Mouse (Mus musculus) heart, embryonic 11.5 days (tissue): ENCODE results near the gene Fos. TPM values are rescaled to one million over a fixed set of nuclear protein-coding genes. Genes with fewer than 3 reads are reported as not detected.

Source experiments
- ATAC-seq: fragments of 200-750 bp; cut with Nextera tagmentation; replicated peaks from 2 replicates; pipeline ENCODE4 v1.8.0; 2017; ENCODE audit warnings: moderate library complexity; ENCODE audit not compliant: insufficient number of reproducible peaks, low FRiP score, low TSS enrichment
- H3K27ac ChIP-seq: fragments of 300-500 bp; sonication (generic); 2 replicates; pipeline ENCODE4 v1.5.1; 2014; ENCODE audit warnings: mild to moderate bottlenecking, low read depth, low read length
- H3K27me3 ChIP-seq: fragments of 300-500 bp; sonication (generic); 2 replicates; pipeline ENCODE4 v1.6.1; 2014; ENCODE audit warnings: mild to moderate bottlenecking, low read length, mixed read lengths; ENCODE audit not compliant: control insufficient read depth, insufficient read depth
- H3K36me3 ChIP-seq: fragments of 300-500 bp; sonication (generic); 2 replicates; pipeline ENCODE4 v1.6.1; 2014; ENCODE audit warnings: mild to moderate bottlenecking, low read length, moderate library complexity, mixed read lengths; ENCODE audit not compliant: control insufficient read depth, insufficient read depth
- H3K4me1 ChIP-seq: fragments of 300-500 bp; sonication (generic); 2 replicates; pipeline ENCODE4 v1.6.1; 2014; ENCODE audit warnings: low read length; ENCODE audit not compliant: control insufficient read depth, insufficient read depth
- H3K4me2 ChIP-seq: fragments of 300-500 bp; sonication (generic); 2 replicates; pipeline ENCODE4 v1.6.1; 2014; ENCODE audit warnings: mild to moderate bottlenecking, moderate library complexity
- H3K4me3 ChIP-seq: fragments of 300-500 bp; sonication (generic); 2 replicates; pipeline ENCODE4 v1.5.1; 2014; ENCODE audit warnings: low read depth, low read length
- H3K9ac ChIP-seq: fragments of 300-500 bp; sonication (generic); 2 replicates; pipeline ENCODE4 v1.6.1; 2014; ENCODE audit warnings: mild to moderate bottlenecking, low read depth, low read length, moderate library complexity
- H3K9me3 ChIP-seq: fragments of 300-500 bp; sonication (generic); replicated peaks from 2 replicates; pipeline ENCODE4 v1.6.1; 2016; ENCODE audit warnings: low read length; ENCODE audit not compliant: control insufficient read depth
- WGBS: fragments of 180-500 bp; shearing (Covaris S2); extraction: QIAGEN DNeasy Blood & Tissue Kit; methylation state at CpG from one replicate; pipeline ENCODE4 v1.1.7; 2014; ENCODE audit not compliant: insufficient replicate concordance; 5-methylcytosine and 5-hydroxymethylcytosine counted together
- polyA plus RNA-seq: library from polyadenylated mRNA; unstranded; fragments of >200 nt; fragmentation: Nextera tagmentation; extraction: Ambion mirVana; gene quantifications from 2 replicates; pipeline ENCODE4 v1.2.1, GENCODE M21; 2014

Gene Fos
- polyA plus RNA-seq, 1 experiment from 2014 or later: 4.5 TPM

GRCm38 (mm10) chr12:85455065-85456058 lies 18.3 kb upstream of the Fos start:
- peak overlapping the region; percentile 87 for H3K4me2 ChIP-seq
- no peaks in the 10 kb centered on the region for H3K36me3 ChIP-seq
- H3K4me1 ChIP-seq: peaks cover 35% of the 10 kb centered on the region
- peak overlapping the region; percentile 49 for H3K4me3 ChIP-seq
- H3K27ac ChIP-seq: peak overlapping the region; percentile 96
- peak; percentile 96 for ATAC-seq
- 2% methylated on average over 44 of the region's 44 CpGs for WGBS
- peak overlapping the region; percentile 79 for H3K9ac ChIP-seq
- H3K9me3 ChIP-seq: no peaks in the 10 kb centered on the region
- no peaks in the 10 kb centered on the region for H3K27me3 ChIP-seq

- no peak overlapping the region for H3K4me3 ChIP-seq
- no peaks in the 10 kb centered on the region for H3K36me3 ChIP-seq
- no peak overlapping the region for H3K9ac ChIP-seq
- ATAC-seq: no peak
- no peaks in the 10 kb centered on the region for H3K27me3 ChIP-seq
- peaks cover 35% of the 10 kb centered on the region for H3K4me1 ChIP-seq
- 57% methylated on average over 4 of the region's 4 CpGs for WGBS
- peak overlapping the region; percentile 87 for H3K4me2 ChIP-seq
- H3K9me3 ChIP-seq: no peaks in the 10 kb centered on the region
- H3K27ac ChIP-seq: peak overlapping the region; percentile 94; the same call in 1 of the 2 replicates
These were observed 17.4 kb upstream of the Fos start for GRCm38 (mm10) chr12:85456276-85456675.

- Histone ChIP-seq H3K36me3 (no peaks in the 10 kb centered on the region), H3K9me3 (no peaks in the 10 kb centered on the region), H3K27ac (no peak overlapping the region), H3K4me1 (peaks cover 32% of the 10 kb centered on the region), H3K27me3 (no peaks in the 10 kb centered on the region), H3K4me3 (no peak overlapping the region), H3K4me2 (no peak overlapping the region), H3K9ac (no peak overlapping the region)
- ATAC-seq: no peak
- 57% methylated on average over 13 of the region's 13 CpGs for WGBS
These were observed 16.7 kb upstream of the Fos start for GRCm38 (mm10) chr12:85456966-85457505.

GRCm38 (mm10) chr12:85459820-85460219 lies 13.9 kb upstream of the Fos start:
- H3K4me1 ChIP-seq: peaks cover 31% of the 10 kb centered on the region
- 59% methylated on average over 4 of the region's 4 CpGs for WGBS

GRCm38 (mm10) chr12:85461913-85462663 lies 11.6 kb upstream of the Fos start:
- peak overlapping the region; percentile 17 for H3K27ac ChIP-seq
- H3K9me3 ChIP-seq: no peaks in the 10 kb centered on the region
- no peaks in the 10 kb centered on the region for H3K27me3 ChIP-seq
- no peak overlapping the region for H3K4me3 ChIP-seq
- peak overlapping the region; percentile 50; the same call in 1 of the 2 replicates for H3K9ac ChIP-seq
- no peaks in the 10 kb centered on the region for H3K36me3 ChIP-seq
- WGBS: 43% methylated on average over 21 of the region's 21 CpGs
- ATAC-seq: no peak
- H3K4me1 ChIP-seq: peaks cover 14% of the 10 kb centered on the region
- H3K4me2 ChIP-seq: peak overlapping the region; percentile 34

More at GRCm38 (mm10) chr12:85459820-85460219, 13.9 kb upstream of the Fos start:
- Histone ChIP-seq H3K4me3 (no peak overlapping the region), H3K9me3 (no peaks in the 10 kb centered on the region), H3K27ac (no peak overlapping the region), H3K36me3 (no peaks in the 10 kb centered on the region), H3K9ac (no peak overlapping the region), H3K27me3 (no peaks in the 10 kb centered on the region), H3K4me2 (no peak overlapping the region)
- ATAC-seq: no peak

GRCm38 (mm10) chr12:85462802-85463201 lies 10.9 kb upstream of the Fos start:
- Histone ChIP-seq H3K4me3 (no peak overlapping the region), H3K4me2 (no peak overlapping the region), H3K27me3 (no peaks in the 10 kb centered on the region), H3K9ac (no peak overlapping the region), H3K4me1 (peaks cover 14% of the 10 kb centered on the region), H3K9me3 (no peaks in the 10 kb centered on the region), H3K27ac (no peak overlapping the region; the same call in 1 of the 2 replicates), H3K36me3 (no peaks in the 10 kb centered on the region)
- no peak for ATAC-seq
- 47% methylated on average over 7 of the region's 7 CpGs for WGBS

GRCm38 (mm10) chr12:85464431-85464830 lies 9.3 kb upstream of the Fos start:
- no peak overlapping the region for H3K9ac ChIP-seq
- no peak overlapping the region for H3K4me3 ChIP-seq
- H3K36me3 ChIP-seq: no peaks in the 10 kb centered on the region
- H3K27ac ChIP-seq: no peak overlapping the region
- peaks cover 14% of the 10 kb centered on the region for H3K4me1 ChIP-seq
- no peaks in the 10 kb centered on the region for H3K9me3 ChIP-seq
- ATAC-seq: no peak
- H3K4me2 ChIP-seq: no peak overlapping the region
- 58% methylated on average over 5 of the region's 5 CpGs for WGBS
- H3K27me3 ChIP-seq: no peaks in the 10 kb centered on the region

- Histone ChIP-seq H3K4me3 (no peak overlapping the region), H3K27ac (no peak overlapping the region), H3K4me2 (no peak overlapping the region), H3K4me1 (peaks cover 14% of the 10 kb centered on the region), H3K36me3 (no peaks in the 10 kb centered on the region), H3K27me3 (no peaks in the 10 kb centered on the region), H3K9ac (no peak overlapping the region), H3K9me3 (no peaks in the 10 kb centered on the region)
- 59% methylated on average over 3 of the region's 3 CpGs for WGBS
- no peak for ATAC-seq
These were observed 8.8 kb upstream of the Fos start for GRCm38 (mm10) chr12:85464902-85465301.
